Mouse (Mus musculus) heart, adult 2 months (tissue): ENCODE measurements around the gene Fbxw7.

Experiments
- CTCF ChIP-seq: fragments of 200-600 bp; IDR thresholded peaks from 2 replicates; pipeline ENCODE4 v1.8.1; 2022; ENCODE audit warnings: antibody characterized with exemption, mild to moderate bottlenecking, moderate library complexity
- POLR2A ChIP-seq: fragments of 200-500 bp; IDR thresholded peaks from 2 replicates; pipeline ENCODE4 v1.6.1; 2011; ENCODE audit warnings: mild to moderate bottlenecking, low read depth, low read length, control low read depth; ENCODE audit not compliant: insufficient read depth

DNA sequence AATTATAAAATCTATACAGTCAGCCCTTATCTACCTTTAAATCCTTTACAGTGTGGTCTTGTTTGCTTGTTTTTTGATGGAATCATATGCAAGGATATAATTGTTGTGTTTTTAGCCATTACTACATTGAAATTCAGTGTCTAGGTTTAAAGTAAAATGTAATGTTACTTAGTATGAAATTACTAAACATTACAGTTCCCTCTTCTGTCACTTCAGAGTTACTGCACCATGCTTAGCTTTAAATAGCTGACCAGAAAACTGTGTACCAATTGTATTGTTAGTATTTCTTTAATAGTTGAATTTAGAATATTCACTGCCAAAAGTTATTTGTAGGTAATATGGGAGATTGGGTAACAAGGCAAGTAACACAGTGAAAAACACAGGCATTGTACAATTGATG, 55.1 kb downstream of the Fbxw7 start:
- peak; percentile 71 for TF ChIP-seq CTCF
- no peak for TF ChIP-seq POLR2A
